Mouse (Mus musculus): ENCODE data around the gene Man1c1. TPM values are rescaled to one million over a fixed set of nuclear protein-coding genes. Genes with fewer than 3 reads are reported as not detected.

The Man1c1 gene
- total and polyA plus RNA-seq, 3 experiments = 0.05 TPM; not detected in 2

- peaks cover 27% of the 10 kb centered on the region for H3K9me3 ChIP-seq (replicated peaks)
- H3K36me3 ChIP-seq (replicated peaks) = no peaks in the 10 kb centered on the region
- ATAC-seq (ENCODE audit: extremely low read depth, insufficient number of reproducible peaks, low FRiP score, poor library complexity, severe bottlenecking) = no peak
- H3K4me1 ChIP-seq (ENCODE audit: insufficient read depth, low read depth, low read length) = no peaks in the 10 kb centered on the region; the same call in 1 of the 2 replicates
- H3K4me3 ChIP-seq (ENCODE audit: low read depth, low read length) = no peak overlapping the region
- peaks cover 32% of the 10 kb centered on the region for H3K27me3 ChIP-seq (ENCODE audit: insufficient read depth, low read length)
- TF ChIP-seq POLR2AphosphoS5 (IDR thresholded peaks at IDR 0.05; ENCODE audit: insufficient replicate concordance, low read depth, low read length) (no peak), TAL1 (conservative IDR thresholded peaks at IDR 0.05; ENCODE audit: low read depth, low read length) (no peak), GATA1 (IDR thresholded peaks at IDR 0.05; ENCODE audit: borderline replicate concordance, low read length) (no peak), GATA2 (IDR thresholded peaks at IDR 0.05; ENCODE audit: borderline replicate concordance, low read depth, low read length) (no peak), CTCF (IDR thresholded peaks at IDR 0.05; ENCODE audit: low read depth, low read length) (no peak)
- no peak for DNase-seq (ENCODE audit: low spot score)
Measured at GRCm38 (mm10) chr4:134700911-134701310, 3.2 kb downstream of the Man1c1 start.

DNA sequence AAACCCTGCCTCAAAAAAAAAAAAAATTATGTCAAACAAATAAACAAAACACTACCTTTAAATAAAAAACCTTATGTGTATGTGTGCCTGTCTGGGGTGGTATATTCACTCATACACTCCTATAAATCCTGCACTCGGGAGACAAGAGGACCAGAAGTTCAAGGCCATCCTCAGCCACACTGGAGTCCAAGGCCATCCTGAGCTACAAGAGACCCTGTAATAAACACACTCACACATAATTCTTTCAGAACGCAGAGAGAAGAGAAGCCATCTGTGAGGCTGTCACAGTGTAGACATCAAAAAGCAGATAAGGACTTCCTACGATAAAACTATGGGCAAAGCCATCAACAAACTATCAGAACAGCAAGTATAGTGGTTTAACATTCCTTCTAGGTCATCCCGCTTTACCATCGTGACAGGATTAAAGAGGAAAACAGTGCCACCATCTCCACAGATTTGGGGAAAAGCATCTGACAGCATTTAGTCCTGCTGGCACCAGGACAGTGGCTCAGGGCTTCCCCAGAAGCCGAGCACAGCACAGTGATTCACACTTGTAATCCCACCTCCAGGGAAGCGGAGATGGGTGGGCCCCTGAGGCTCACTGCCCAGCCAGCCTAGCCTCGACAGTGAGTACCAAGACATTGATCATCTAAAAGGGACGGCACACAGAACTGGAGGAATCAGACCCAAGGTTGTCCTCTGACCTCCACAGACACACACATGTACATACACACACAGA lies 10.7 kb downstream of the Man1c1 start:
- H3K27me3 ChIP-seq (ENCODE audit: insufficient read depth, low read length) = peaks cover 11% of the 10 kb centered on the region
- no peak for ATAC-seq (ENCODE audit: extremely low read depth, insufficient number of reproducible peaks, low FRiP score, poor library complexity, severe bottlenecking)

DNA sequence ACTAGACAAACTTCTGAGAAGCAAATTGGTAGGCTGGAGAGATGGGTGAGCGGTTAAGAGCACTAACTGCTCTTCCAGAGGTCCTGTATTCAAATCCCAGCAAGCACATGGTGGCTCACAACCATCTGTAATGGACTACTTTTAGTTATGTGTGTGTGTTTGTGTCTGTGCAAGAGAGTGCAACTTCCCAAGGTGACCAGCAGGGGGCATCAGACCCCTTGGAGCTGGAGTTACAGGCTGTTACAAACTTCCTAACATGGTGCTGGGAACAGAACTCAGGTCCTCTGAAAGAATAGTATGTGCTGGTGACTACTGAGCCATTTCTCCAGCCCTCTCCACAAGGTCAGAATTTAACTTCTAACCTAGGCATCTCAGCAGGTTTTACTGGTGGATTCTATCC lies 11.7 kb downstream of the Man1c1 start:
- no peak for DNase-seq (ENCODE audit: low spot score)
- ATAC-seq (ENCODE audit: extremely low read depth, insufficient number of reproducible peaks, low FRiP score, poor library complexity, severe bottlenecking) = no peak
- Histone ChIP-seq H3K4me3 (ENCODE audit: low read depth, low read length) (no peak overlapping the region), H3K27me3 (ENCODE audit: insufficient read depth, low read length) (peaks cover 11% of the 10 kb centered on the region), H3K4me1 (ENCODE audit: insufficient read depth, low read depth, low read length) (no peaks in the 10 kb centered on the region), H3K9me3 (replicated peaks) (peaks cover 3% of the 10 kb centered on the region), H3K36me3 (replicated peaks) (no peaks in the 10 kb centered on the region)
- TF ChIP-seq CTCF (IDR thresholded peaks at IDR 0.05; ENCODE audit: low read depth, low read length) (0 out of 2 replicates have a peak, but pooled peaks have one; percentile 16), TAL1 (conservative IDR thresholded peaks at IDR 0.05; ENCODE audit: low read depth, low read length) (no peak)

More for the DNA sequence above, 10.7 kb downstream of the Man1c1 start:
- H3K4me3 ChIP-seq (ENCODE audit: low read depth, low read length) = no peak overlapping the region
- no peaks in the 10 kb centered on the region for H3K4me1 ChIP-seq (ENCODE audit: insufficient read depth, low read depth, low read length)
- H3K36me3 ChIP-seq (replicated peaks) = no peaks in the 10 kb centered on the region
- TF ChIP-seq POLR2AphosphoS5 (IDR thresholded peaks at IDR 0.05; ENCODE audit: insufficient replicate concordance, low read depth, low read length) = no peak
- no peak for TF ChIP-seq GATA2 (IDR thresholded peaks at IDR 0.05; ENCODE audit: borderline replicate concordance, low read depth, low read length)
- TF ChIP-seq CTCF (IDR thresholded peaks at IDR 0.05; ENCODE audit: low read depth, low read length) = no peak
- no peak for TF ChIP-seq TAL1 (conservative IDR thresholded peaks at IDR 0.05; ENCODE audit: low read depth, low read length)
- TF ChIP-seq GATA1 (IDR thresholded peaks at IDR 0.05; ENCODE audit: borderline replicate concordance, low read length) = no peak
- no peak for DNase-seq (ENCODE audit: low spot score)
- H3K9me3 ChIP-seq (replicated peaks) = peaks cover 3% of the 10 kb centered on the region

DNA sequence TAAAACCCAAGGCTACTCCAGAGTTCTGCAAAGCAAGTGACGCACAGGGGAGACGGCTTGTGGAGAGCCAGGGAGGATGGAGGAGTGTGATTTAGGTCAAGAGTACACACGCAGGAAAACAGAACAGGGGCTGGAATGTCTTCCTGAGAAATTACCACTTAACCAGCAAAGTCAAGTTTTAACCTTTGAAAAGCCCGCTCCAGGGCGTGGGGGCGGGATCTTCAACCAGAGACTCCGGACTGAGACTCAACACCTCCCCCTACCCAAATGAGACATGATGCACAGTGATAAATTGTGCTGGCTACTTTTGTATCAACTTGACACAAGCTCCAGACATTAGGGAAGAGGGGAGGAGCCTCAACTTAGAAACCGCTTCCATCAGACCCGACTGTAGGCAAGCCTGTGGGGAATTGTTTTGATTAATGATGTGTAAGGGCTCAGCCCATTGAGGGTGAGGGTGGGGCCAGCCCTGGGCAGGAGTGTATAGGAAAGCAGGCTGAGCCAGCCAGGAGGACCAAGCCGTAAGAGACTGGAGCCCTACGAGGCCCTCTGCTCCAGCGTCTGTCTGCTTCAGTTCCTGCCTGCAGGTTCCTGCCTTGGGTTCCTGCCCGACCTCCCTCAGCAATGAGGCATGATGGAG lies 17.9 kb downstream of the Man1c1 start:
- no peak for TF ChIP-seq POLR2AphosphoS5 (IDR thresholded peaks at IDR 0.05; ENCODE audit: insufficient replicate concordance, low read depth, low read length)
- no peak for TF ChIP-seq TAL1 (conservative IDR thresholded peaks at IDR 0.05; ENCODE audit: low read depth, low read length)
- TF ChIP-seq GATA1 (IDR thresholded peaks at IDR 0.05; ENCODE audit: borderline replicate concordance, low read length) = no peak
- TF ChIP-seq GATA2 (IDR thresholded peaks at IDR 0.05; ENCODE audit: borderline replicate concordance, low read depth, low read length) = no peak
- TF ChIP-seq CTCF (IDR thresholded peaks at IDR 0.05; ENCODE audit: low read depth, low read length) = no peak
- Histone ChIP-seq H3K27me3 (ENCODE audit: insufficient read depth, low read length) (peaks cover 16% of the 10 kb centered on the region), H3K4me1 (ENCODE audit: insufficient read depth, low read depth, low read length) (no peaks in the 10 kb centered on the region), H3K9me3 (replicated peaks) (no peaks in the 10 kb centered on the region), H3K4me3 (ENCODE audit: low read depth, low read length) (no peak overlapping the region), H3K36me3 (replicated peaks) (no peaks in the 10 kb centered on the region)
- ATAC-seq (ENCODE audit: extremely low read depth, insufficient number of reproducible peaks, low FRiP score, poor library complexity, severe bottlenecking) = no peak
- DNase-seq (ENCODE audit: low spot score) = no peak

- Histone ChIP-seq H3K4me1 (ENCODE audit: insufficient read depth, low read depth, low read length) (no peaks in the 10 kb centered on the region), H3K27me3 (ENCODE audit: insufficient read depth, low read length) (peaks cover 14% of the 10 kb centered on the region), H3K36me3 (replicated peaks) (no peaks in the 10 kb centered on the region), H3K9me3 (replicated peaks) (no peaks in the 10 kb centered on the region), H3K4me3 (ENCODE audit: low read depth, low read length) (no peak overlapping the region)
- DNase-seq (ENCODE audit: low spot score) (no peak), ATAC-seq (ENCODE audit: extremely low read depth, insufficient number of reproducible peaks, low FRiP score, poor library complexity, severe bottlenecking) (no peak)
- TF ChIP-seq CTCF (IDR thresholded peaks at IDR 0.05; ENCODE audit: low read depth, low read length) = 0 out of 2 replicates have a peak, but pooled peaks have one; percentile 10
- TF ChIP-seq POLR2AphosphoS5 (IDR thresholded peaks at IDR 0.05; ENCODE audit: insufficient replicate concordance, low read depth, low read length) = no peak
Measured at GRCm38 (mm10) chr4:134684637-134685338, 19.3 kb downstream of the Man1c1 start.

GRCm38 (mm10) chr4:134683892-134684291 lies 20.2 kb downstream of the Man1c1 start:
- Histone ChIP-seq H3K9me3 (replicated peaks) (no peaks in the 10 kb centered on the region), H3K36me3 (replicated peaks) (no peaks in the 10 kb centered on the region), H3K4me3 (ENCODE audit: low read depth, low read length) (no peak overlapping the region), H3K27me3 (ENCODE audit: insufficient read depth, low read length) (peaks cover 12% of the 10 kb centered on the region), H3K4me1 (ENCODE audit: insufficient read depth, low read depth, low read length) (no peaks in the 10 kb centered on the region)
- ATAC-seq (ENCODE audit: extremely low read depth, insufficient number of reproducible peaks, low FRiP score, poor library complexity, severe bottlenecking) (no peak), DNase-seq (ENCODE audit: low spot score) (no peak)
- TF ChIP-seq POLR2AphosphoS5 (IDR thresholded peaks at IDR 0.05; ENCODE audit: insufficient replicate concordance, low read depth, low read length) = no peak
- TF ChIP-seq GATA2 (IDR thresholded peaks at IDR 0.05; ENCODE audit: borderline replicate concordance, low read depth, low read length) = no peak
- TF ChIP-seq GATA1 (IDR thresholded peaks at IDR 0.05; ENCODE audit: borderline replicate concordance, low read length) = no peak
- no peak for TF ChIP-seq CTCF (IDR thresholded peaks at IDR 0.05; ENCODE audit: low read depth, low read length)
- no peak for TF ChIP-seq TAL1 (conservative IDR thresholded peaks at IDR 0.05; ENCODE audit: low read depth, low read length)

Data from G1E (cell line).